Comparison of ENCODE assay signal across 7 mouse cellular contexts in the genomic region with DNA sequence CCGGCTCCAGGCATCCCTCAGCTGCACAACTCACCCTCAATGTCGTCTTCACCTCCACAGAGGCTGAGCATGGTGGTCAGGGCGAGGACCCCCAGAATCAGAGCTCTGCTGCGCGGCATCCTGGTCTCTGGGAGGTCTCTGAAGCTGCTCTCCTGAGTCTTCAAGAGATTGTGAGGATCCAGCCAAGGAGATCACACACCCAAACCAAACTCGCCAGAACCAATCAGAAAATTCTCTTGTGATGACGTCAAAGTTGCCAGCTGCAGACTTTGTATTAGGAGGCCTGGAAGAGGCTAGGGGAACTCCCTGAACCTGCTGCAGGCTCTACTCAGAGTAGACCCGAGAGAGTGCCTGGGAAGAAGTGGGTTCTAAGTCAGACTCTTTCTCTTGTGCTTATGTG. TPM values are rescaled to one million over a fixed set of nuclear protein-coding genes. Genes with fewer than 3 reads are reported as not detected.
DNase-seq lines count a peak whose midpoint lies in the region; ATAC-seq and TF ChIP-seq lines count a peak whose summit lies in the region.

Gene H2-Aa (minus strand): TSS at position 176 of the 400 bp plus-strand sequence.

- peak; percentile 88; the same call in 1 of the 2 replicates for ATAC-seq in embryonic facial prominence, embryonic 14.5 days (ENCODE audit: low read depth)

- H3K4me3 ChIP-seq in MEL (ENCODE audit: control insufficient read depth in 1 of 2, insufficient read depth in 1 of 2, low read depth in 2 of 2, low read length in 2 of 2): no peak within 1 kb of the TSS
- no peak within 1 kb of the TSS for H3K4me3 ChIP-seq in embryonic facial prominence, embryonic 14.5 days (ENCODE audit: low read depth, low read length)

- TF ChIP-seq EP300 in MEL (IDR thresholded peaks at IDR 0.05; ENCODE audit: low read depth in 1 of 2, low read length in 2 of 2): no peak

- no peaks in the 10 kb centered on the region for H3K36me3 ChIP-seq in MEL (ENCODE audit: control insufficient read depth in 1 of 2, insufficient read depth in 2 of 2, low read length in 2 of 2)
- H3K36me3 ChIP-seq in embryonic facial prominence, embryonic 14.5 days (ENCODE audit: control insufficient read depth, insufficient read depth, low read length): no peaks in the 10 kb centered on the region

- no peak within 1 kb of the TSS for H3K27ac ChIP-seq in MEL (ENCODE audit: control insufficient read depth, low read depth, low read length)
- H3K27ac ChIP-seq in embryonic facial prominence, embryonic 14.5 days (replicated peaks; ENCODE audit: low read depth, low read length): no peak within 1 kb of the TSS

- TF ChIP-seq CTCF in MEL (IDR thresholded peaks at IDR 0.05 in 2 of 3, conservative IDR thresholded peaks at IDR 0.05 in 1 of 3; ENCODE audit: control insufficient read depth in 1 of 3, insufficient read depth in 1 of 3, low read depth in 2 of 3, low read length in 3 of 3, poor library complexity in 1 of 3, severe bottlenecking in 1 of 3): no peak

- no peak within 1 kb of the TSS for H3K4me2 ChIP-seq in embryonic facial prominence, embryonic 14.5 days (ENCODE audit: low read depth, low read length)

- intact Hi-C loops in heart, postnatal 25 days (cut with DNase I): no loop called here

- peaks cover 0 to 1% of the 10 kb centered on the region in 2 experiments; a peak in 2 of 4 replicates for H3K27me3 ChIP-seq in MEL (ENCODE audit: control insufficient read depth in 1 of 2, insufficient read depth in 2 of 2, low read length in 2 of 2)
- no peaks in the 10 kb centered on the region for H3K27me3 ChIP-seq in embryonic facial prominence, embryonic 14.5 days (replicated peaks; ENCODE audit: control insufficient read depth, insufficient read depth, low read length)

- no peaks in the 10 kb centered on the region for H3K9me3 ChIP-seq in MEL (replicated peaks; ENCODE audit: insufficient read depth, low read length)
- H3K9me3 ChIP-seq in embryonic facial prominence, embryonic 14.5 days (ENCODE audit: control insufficient read depth, low read length): no peaks in the 10 kb centered on the region

- H3K4me1 ChIP-seq in MEL (ENCODE audit: control insufficient read depth in 1 of 2, insufficient read depth in 2 of 2, low read length in 2 of 2): no peaks in the 10 kb centered on the region
- H3K4me1 ChIP-seq in embryonic facial prominence, embryonic 14.5 days (ENCODE audit: control insufficient read depth, insufficient read depth, low read length): no peaks in the 10 kb centered on the region

- no peak for TF ChIP-seq RAD21 in MEL (IDR thresholded peaks at IDR 0.05; ENCODE audit: low read depth, low read length)

- no peak for TF ChIP-seq POLR2A in MEL (IDR thresholded peaks at IDR 0.05; ENCODE audit: control insufficient read depth in 1 of 2, insufficient read depth in 1 of 2, low read depth in 1 of 2, low read length in 2 of 2, poor library complexity in 1 of 2)

- no peaks in the 10 kb centered on the region for H3K79me2 ChIP-seq in MEL (ENCODE audit: control insufficient read depth, insufficient read depth, low read length, poor library complexity)

- 12% methylated on average over 8 of the region's 8 CpGs for WGBS in embryonic facial prominence, embryonic 14.5 days

- peak; percentile 77 for DNase-seq in MEL (ENCODE audit: low read depth, low spot score)
- peak; percentile 89 for DNase-seq in adrenal gland, postnatal 10 days
- peak; percentile 84 for DNase-seq in embryonic facial prominence, embryonic 14.5 days (ENCODE audit: low spot score)
- DNase-seq in heart, postnatal 25 days (ENCODE audit: low spot score): peak; percentile 60
- DNase-seq in layer of hippocampus, adult 9-10 months (ENCODE audit: low spot score): peak; percentile 97
- peak; percentile 98 for DNase-seq in lung, postnatal 36 days
- peak; percentile 79 to 88 for DNase-seq in spleen, adult 18-20 months

- H3K9ac ChIP-seq in MEL (ENCODE audit: control insufficient read depth, low read depth, low read length, poor library complexity, severe bottlenecking): no peak within 1 kb of the TSS
- H3K9ac ChIP-seq in embryonic facial prominence, embryonic 14.5 days (ENCODE audit: low read depth, low read length): no peak within 1 kb of the TSS

TF ChIP-seq in MEL, 35 proteins besides CTCF, POLR2A, EP300 and RAD21:
- TF ChIP-seq MAZ (IDR thresholded peaks at IDR 0.05; ENCODE audit: low read depth, low read length): no peak
- peak; percentile 85 for TF ChIP-seq CHD2 (IDR thresholded peaks at IDR 0.05; ENCODE audit: low read length)

RNA-seq across cellular contexts. Expression of gene H2-Aa, which starts in this region (rescaled TPM):
- total RNA-seq in MEL (2012; rRNA removed): not detected in 2 replicates
- polyA plus RNA-seq in MEL (2012; ENCODE audit: insufficient read depth in 1 of 2, insufficient read length in 2 of 2, low read depth in 1 of 2, low replicate concordance in 2 of 2, missing spikeins in 1 of 2): not detected
- total RNA-seq in adrenal gland, postnatal 10 days (2021): 10 to 100 TPM; 40.5 to 44.8 TPM
- 4.9 and 5.7 TPM in 2 replicates for polyA plus RNA-seq in embryonic facial prominence, embryonic 14.5 days (2014; fragmentation: Nextera tagmentation; extraction: Ambion mirVana)
- 10 to 100 TPM; 13.9 to 14.3 TPM for total RNA-seq in heart, postnatal 25 days (2021)

Comparison
In these comparisons a context has a peak if more than half of its experiments do, and no peak if none do; other contexts are left out.
1. RNA of gene H2-Aa (total RNA-seq): 40.5 to 44.8 TPM in adrenal gland, postnatal 10 days and 13.9 to 14.3 TPM in heart, postnatal 25 days; not detected in MEL; every median in the first group is over 10 times any median in the second.
2. Peak in DNase-seq in MEL; RNA of the gene not detected or under 1 TPM.
3. Peak in every context shown above with its lines, with median percentiles within 50 percentile points of each other: DNase-seq.